Mouse (Mus musculus): ENCODE measurements around the gene Hsd17b6. TPM values are rescaled to one million over a fixed set of nuclear protein-coding genes. Genes with fewer than 3 reads are reported as not detected.
A peak's percentile ranks its signal among the peaks of the same experiment; 100 is the strongest.

The Hsd17b6 gene
- polyA plus RNA-seq, 1 experiment from 2014 or later = not detected

DNA sequence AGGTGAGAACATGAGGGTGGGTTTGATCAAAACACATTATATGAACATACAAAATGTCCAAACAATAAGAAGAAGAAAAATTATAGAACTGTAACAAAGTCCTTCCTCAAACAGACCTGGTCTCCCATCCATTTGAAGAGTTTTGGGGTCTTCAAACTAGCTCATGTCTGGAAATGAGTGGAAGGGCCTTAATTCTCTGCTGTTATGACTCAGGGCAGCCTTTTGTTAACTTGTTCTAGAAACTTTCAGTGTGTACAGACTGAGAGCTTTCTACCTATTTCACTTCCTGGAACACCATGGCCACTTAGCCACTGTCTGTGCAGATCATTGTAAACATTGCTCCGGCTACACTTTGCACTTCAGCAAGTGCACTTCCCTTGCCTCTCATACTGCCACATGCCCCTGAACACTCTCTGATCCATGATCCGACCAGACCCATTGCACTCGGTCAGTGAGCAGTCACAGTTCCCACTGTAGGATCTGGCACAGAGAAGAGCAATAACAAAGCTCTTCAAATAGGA is 4.1 kb downstream of the Hsd17b6 start:
- Histone ChIP-seq H3K36me3 (replicated peaks; ENCODE audit: control insufficient read depth, insufficient read depth, low read depth, low read length) (no peaks in the 10 kb centered on the region), H3K27me3 (ENCODE audit: control insufficient read depth, insufficient read depth, low read length) (no peaks in the 10 kb centered on the region), H3K4me3 (ENCODE audit: low read depth, low read length) (no peak overlapping the region), H3K9ac (replicated peaks; ENCODE audit: low read length) (no peak overlapping the region), H3K9me3 (replicated peaks; ENCODE audit: control insufficient read depth, low read length) (no peaks in the 10 kb centered on the region), H3K27ac (replicated peaks; ENCODE audit: low read depth, low read length) (no peak overlapping the region), H3K4me1 (ENCODE audit: control insufficient read depth, insufficient read depth, low read length) (no peaks in the 10 kb centered on the region), H3K4me2 (ENCODE audit: low read depth, low read length) (no peak overlapping the region)
- 83% methylated on average over 3 of the region's 3 CpGs for WGBS
- DNase-seq (ENCODE audit: low spot score) (no peak), ATAC-seq (replicated peaks; ENCODE audit: insufficient number of reproducible peaks, low FRiP score, low TSS enrichment, low read depth) (no peak)

GRCm38 (mm10) chr10:127998260-127998659 is 9.2 kb downstream of the Hsd17b6 start:
- H3K27me3 ChIP-seq (ENCODE audit: control insufficient read depth, insufficient read depth, low read length) = no peaks in the 10 kb centered on the region
- H3K27ac ChIP-seq (replicated peaks; ENCODE audit: low read depth, low read length) = no peak overlapping the region
- no peak for DNase-seq (ENCODE audit: low spot score)
- ATAC-seq (replicated peaks; ENCODE audit: insufficient number of reproducible peaks, low FRiP score, low TSS enrichment, low read depth) = no peak
- H3K36me3 ChIP-seq (replicated peaks; ENCODE audit: control insufficient read depth, insufficient read depth, low read depth, low read length) = no peaks in the 10 kb centered on the region
- no peaks in the 10 kb centered on the region for H3K9me3 ChIP-seq (replicated peaks; ENCODE audit: control insufficient read depth, low read length)
- H3K9ac ChIP-seq (replicated peaks; ENCODE audit: low read length) = no peak overlapping the region
- WGBS = 92% methylated on average over 1 of the region's 1 CpGs
- no peak overlapping the region for H3K4me2 ChIP-seq (ENCODE audit: low read depth, low read length)
- H3K4me3 ChIP-seq (ENCODE audit: low read depth, low read length) = no peak overlapping the region
- H3K4me1 ChIP-seq (ENCODE audit: control insufficient read depth, insufficient read depth, low read length) = no peaks in the 10 kb centered on the region

DNA sequence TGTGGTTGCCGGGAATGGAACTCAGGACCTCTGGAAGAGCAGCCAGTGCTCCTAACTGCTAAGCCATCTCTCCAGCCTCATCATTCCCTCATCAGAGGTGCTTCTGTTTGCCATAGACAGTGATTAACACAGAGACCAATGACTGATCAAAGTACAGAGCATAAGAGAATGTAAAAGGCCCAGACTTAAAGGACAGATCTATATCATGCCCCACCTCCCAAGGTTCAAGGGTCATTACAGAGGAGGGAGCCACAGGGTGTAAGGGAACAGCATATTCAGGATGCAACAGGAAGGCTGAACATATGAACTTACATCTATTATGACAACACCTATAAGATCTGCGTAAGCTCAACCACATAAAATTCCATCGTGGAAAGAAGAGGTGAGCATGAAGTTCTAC is 10.7 kb downstream of the Hsd17b6 start:
- Histone ChIP-seq H3K4me3 (ENCODE audit: low read depth, low read length) (no peak overlapping the region), H3K9me3 (replicated peaks; ENCODE audit: control insufficient read depth, low read length) (no peaks in the 10 kb centered on the region), H3K27ac (replicated peaks; ENCODE audit: low read depth, low read length) (no peak overlapping the region), H3K27me3 (ENCODE audit: control insufficient read depth, insufficient read depth, low read length) (no peaks in the 10 kb centered on the region), H3K4me2 (ENCODE audit: low read depth, low read length) (no peak overlapping the region), H3K4me1 (ENCODE audit: control insufficient read depth, insufficient read depth, low read length) (no peaks in the 10 kb centered on the region), H3K9ac (replicated peaks; ENCODE audit: low read length) (no peak overlapping the region), H3K36me3 (replicated peaks; ENCODE audit: control insufficient read depth, insufficient read depth, low read depth, low read length) (no peaks in the 10 kb centered on the region)
- ATAC-seq (replicated peaks; ENCODE audit: insufficient number of reproducible peaks, low FRiP score, low TSS enrichment, low read depth) = no peak
- DNase-seq (ENCODE audit: low spot score) = no peak
- WGBS = 93% methylated on average over 3 of the region's 3 CpGs

DNA sequence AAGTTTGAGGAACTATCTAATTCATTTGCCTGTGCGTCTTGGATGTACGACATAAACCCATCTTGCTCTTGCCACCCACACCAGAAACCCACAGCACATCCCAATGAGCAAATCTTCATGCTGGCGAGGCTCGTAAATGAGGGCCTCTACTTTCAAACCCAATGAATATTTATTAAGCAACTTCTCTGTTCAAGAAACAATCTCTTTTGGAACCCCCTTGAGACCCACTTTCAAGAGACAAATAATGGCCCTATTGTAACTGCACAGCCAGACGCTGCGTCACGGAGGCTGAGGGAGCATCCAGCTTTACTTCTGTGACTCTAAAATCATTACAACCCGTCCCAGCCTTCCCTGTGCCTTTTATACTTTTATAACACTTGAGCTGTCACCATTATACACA is 21.8 kb downstream of the Hsd17b6 start:
- Histone ChIP-seq H3K36me3 (replicated peaks; ENCODE audit: control insufficient read depth, insufficient read depth, low read depth, low read length) (no peaks in the 10 kb centered on the region), H3K4me2 (ENCODE audit: low read depth, low read length) (no peak overlapping the region), H3K4me3 (ENCODE audit: low read depth, low read length) (no peak overlapping the region), H3K27me3 (ENCODE audit: control insufficient read depth, insufficient read depth, low read length) (no peaks in the 10 kb centered on the region), H3K4me1 (ENCODE audit: control insufficient read depth, insufficient read depth, low read length) (no peaks in the 10 kb centered on the region), H3K9ac (replicated peaks; ENCODE audit: low read length) (no peak overlapping the region), H3K27ac (replicated peaks; ENCODE audit: low read depth, low read length) (no peak overlapping the region), H3K9me3 (replicated peaks; ENCODE audit: control insufficient read depth, low read length) (no peaks in the 10 kb centered on the region)
- ATAC-seq (replicated peaks; ENCODE audit: insufficient number of reproducible peaks, low FRiP score, low TSS enrichment, low read depth) (no peak), DNase-seq (ENCODE audit: low spot score) (no peak)
- 34% methylated on average over 8 of the region's 8 CpGs for WGBS

DNA sequence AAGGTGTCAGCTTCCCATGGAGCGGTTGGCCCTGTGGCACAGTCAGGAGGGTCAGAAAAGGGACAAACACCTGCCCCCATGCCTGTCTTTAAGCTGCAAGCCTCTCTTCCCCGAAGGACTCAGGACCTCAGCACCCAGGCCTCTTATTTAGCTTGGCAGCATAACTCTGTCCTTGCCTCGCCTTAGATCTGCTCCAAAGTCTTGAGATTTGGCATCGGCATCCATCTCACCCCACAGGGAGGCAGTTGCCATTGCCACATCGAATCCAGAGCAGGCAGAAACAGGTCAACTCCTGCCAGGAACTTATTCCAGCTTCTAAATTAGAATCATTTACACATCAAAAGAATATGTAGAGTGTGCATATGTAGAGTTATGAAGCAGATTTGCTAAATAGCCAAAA is 22.8 kb downstream of the Hsd17b6 start:
- Histone ChIP-seq H3K4me3 (ENCODE audit: low read depth, low read length) (no peak overlapping the region), H3K27ac (replicated peaks; ENCODE audit: low read depth, low read length) (no peak overlapping the region), H3K36me3 (replicated peaks; ENCODE audit: control insufficient read depth, insufficient read depth, low read depth, low read length) (no peaks in the 10 kb centered on the region), H3K9me3 (replicated peaks; ENCODE audit: control insufficient read depth, low read length) (no peaks in the 10 kb centered on the region), H3K9ac (replicated peaks; ENCODE audit: low read length) (no peak overlapping the region), H3K4me1 (ENCODE audit: control insufficient read depth, insufficient read depth, low read length) (no peaks in the 10 kb centered on the region), H3K4me2 (ENCODE audit: low read depth, low read length) (no peak overlapping the region), H3K27me3 (ENCODE audit: control insufficient read depth, insufficient read depth, low read length) (no peaks in the 10 kb centered on the region)
- no peak for DNase-seq (ENCODE audit: low spot score)
- no peak for ATAC-seq (replicated peaks; ENCODE audit: insufficient number of reproducible peaks, low FRiP score, low TSS enrichment, low read depth)
- WGBS = 91% methylated on average over 5 of the region's 5 CpGs

- no peak overlapping the region for H3K4me3 ChIP-seq (ENCODE audit: low read depth, low read length)
- DNase-seq (ENCODE audit: low spot score) (peak; percentile 41), ATAC-seq (replicated peaks; ENCODE audit: insufficient number of reproducible peaks, low FRiP score, low TSS enrichment, low read depth) (peak; percentile 76)
- H3K4me2 ChIP-seq (ENCODE audit: low read depth, low read length) = no peak overlapping the region
- no peaks in the 10 kb centered on the region for H3K36me3 ChIP-seq (replicated peaks; ENCODE audit: control insufficient read depth, insufficient read depth, low read depth, low read length)
- no peak overlapping the region for H3K9ac ChIP-seq (replicated peaks; ENCODE audit: low read length)
- H3K9me3 ChIP-seq (replicated peaks; ENCODE audit: control insufficient read depth, low read length) = no peaks in the 10 kb centered on the region
- H3K27ac ChIP-seq (replicated peaks; ENCODE audit: low read depth, low read length) = no peak overlapping the region
- no peaks in the 10 kb centered on the region for H3K27me3 ChIP-seq (ENCODE audit: control insufficient read depth, insufficient read depth, low read length)
- 30% methylated on average over 1 of the region's 1 CpGs for WGBS
- H3K4me1 ChIP-seq (ENCODE audit: control insufficient read depth, insufficient read depth, low read length) = peaks cover under 1% of the 10 kb centered on the region; the same call in 1 of the 2 replicates
Observed at GRCm38 (mm10) chr10:127975503-127975902, 31.9 kb downstream of the Hsd17b6 start.

GRCm38 (mm10) chr10:127974062-127974461 is 33.3 kb downstream of the Hsd17b6 start:
- Histone ChIP-seq H3K36me3 (replicated peaks; ENCODE audit: control insufficient read depth, insufficient read depth, low read depth, low read length) (no peaks in the 10 kb centered on the region), H3K4me1 (ENCODE audit: control insufficient read depth, insufficient read depth, low read length) (peaks cover 4% of the 10 kb centered on the region; the same call in 1 of the 2 replicates), H3K4me3 (ENCODE audit: low read depth, low read length) (no peak overlapping the region), H3K27ac (replicated peaks; ENCODE audit: low read depth, low read length) (no peak overlapping the region), H3K9ac (replicated peaks; ENCODE audit: low read length) (no peak overlapping the region), H3K4me2 (ENCODE audit: low read depth, low read length) (no peak overlapping the region), H3K9me3 (replicated peaks; ENCODE audit: control insufficient read depth, low read length) (no peaks in the 10 kb centered on the region), H3K27me3 (ENCODE audit: control insufficient read depth, insufficient read depth, low read length) (no peaks in the 10 kb centered on the region)
- no peak for ATAC-seq (replicated peaks; ENCODE audit: insufficient number of reproducible peaks, low FRiP score, low TSS enrichment, low read depth)
- no peak for DNase-seq (ENCODE audit: low spot score)
- WGBS = 85% methylated on average over 3 of the region's 3 CpGs

DNA sequence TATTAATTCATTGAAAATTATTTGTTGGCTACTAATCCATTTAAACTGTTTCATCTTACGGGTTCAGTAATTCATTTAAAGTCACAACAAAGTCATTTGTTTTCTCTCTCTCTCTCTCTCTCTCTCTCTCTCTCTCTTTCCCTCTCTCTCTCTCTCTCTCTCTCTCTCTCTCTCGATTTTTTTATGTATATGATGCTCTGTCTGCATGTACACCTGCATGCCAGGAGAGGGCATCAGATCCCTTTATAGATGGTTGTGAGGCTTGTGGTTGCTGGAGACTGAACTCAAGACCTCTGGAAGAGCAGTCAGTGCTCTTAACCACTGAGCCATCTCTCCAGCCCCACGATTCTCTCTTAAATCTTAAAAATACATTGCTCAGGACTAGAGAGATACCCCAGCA is 36.3 kb downstream of the Hsd17b6 start:
- no peaks in the 10 kb centered on the region for H3K27me3 ChIP-seq (ENCODE audit: control insufficient read depth, insufficient read depth, low read length)
- WGBS = 56% methylated on average over 3 of the region's 3 CpGs
- H3K4me2 ChIP-seq (ENCODE audit: low read depth, low read length) = no peak overlapping the region
- no peak overlapping the region for H3K4me3 ChIP-seq (ENCODE audit: low read depth, low read length)
- H3K9ac ChIP-seq (replicated peaks; ENCODE audit: low read length) = no peak overlapping the region
- H3K9me3 ChIP-seq (replicated peaks; ENCODE audit: control insufficient read depth, low read length) = no peaks in the 10 kb centered on the region
- no peak for ATAC-seq (replicated peaks; ENCODE audit: insufficient number of reproducible peaks, low FRiP score, low TSS enrichment, low read depth)
- peak; percentile 18 for DNase-seq (ENCODE audit: low spot score)
- no peaks in the 10 kb centered on the region for H3K36me3 ChIP-seq (replicated peaks; ENCODE audit: control insufficient read depth, insufficient read depth, low read depth, low read length)
- H3K4me1 ChIP-seq (ENCODE audit: control insufficient read depth, insufficient read depth, low read length) = peaks cover 4% of the 10 kb centered on the region; the same call in 1 of the 2 replicates
- H3K27ac ChIP-seq (replicated peaks; ENCODE audit: low read depth, low read length) = no peak overlapping the region
